Mouse (Mus musculus) forebrain, embryonic 14.5 days (tissue): ENCODE data around the gene Ccdc58. TPM values are rescaled to one million over a fixed set of nuclear protein-coding genes. Genes with fewer than 3 reads are reported as not detected.

Experiments used
- ATAC-seq: fragments of 200-750 bp; cut with Nextera tagmentation; 2 replicates; pipeline ENCODE4 v1.8.0; 2017; ENCODE audit warnings: mild to moderate bottlenecking, moderate library complexity
- DNase-seq: peaks from one replicate; pipeline ENCODE4 v3.0.0-alpha.2; 2015; ENCODE audit warnings: low spot score
- H3K27ac ChIP-seq: fragments of 300-500 bp; sonication (generic); 2 replicates; pipeline ENCODE4 v1.5.1; 2014; ENCODE audit warnings: low read depth, mild to moderate bottlenecking, control low read depth, low read length, moderate library complexity
- H3K27me3 ChIP-seq: fragments of 300-500 bp; sonication (generic); replicated peaks from 2 replicates; pipeline ENCODE4 v1.6.1; 2014; ENCODE audit warnings: low read length, control low read depth, mixed read lengths; ENCODE audit not compliant: control insufficient read depth, insufficient read depth
- H3K36me3 ChIP-seq: fragments of 300-500 bp; sonication (generic); 2 replicates; pipeline ENCODE4 v1.6.1; 2014; ENCODE audit warnings: low read length, control low read depth; ENCODE audit not compliant: control insufficient read depth, insufficient read depth
- H3K4me1 ChIP-seq: fragments of 300-500 bp; sonication (generic); 2 replicates; pipeline ENCODE4 v1.6.1; 2014; ENCODE audit warnings: antibody characterized with exemption, low read length, control low read depth; ENCODE audit not compliant: control insufficient read depth, insufficient read depth
- H3K4me2 ChIP-seq: fragments of 300-500 bp; sonication (generic); 2 replicates; pipeline ENCODE4 v1.6.1; 2014; ENCODE audit warnings: mild to moderate bottlenecking, control low read depth, low read length
- H3K4me3 ChIP-seq: fragments of 300-500 bp; sonication (generic); 2 replicates; pipeline ENCODE4 v1.5.1; 2014; ENCODE audit warnings: low read depth, low read length, control low read depth
- H3K9ac ChIP-seq: fragments of 300-500 bp; sonication (generic); 2 replicates; pipeline ENCODE4 v1.6.1; 2014; ENCODE audit warnings: mild to moderate bottlenecking, low read length, control low read depth, moderate library complexity
- H3K9me3 ChIP-seq: fragments of 300-500 bp; sonication (generic); replicated peaks from 2 replicates; pipeline ENCODE4 v1.6.1; 2016; ENCODE audit warnings: low read length, control low read depth, mixed read lengths; ENCODE audit not compliant: control insufficient read depth
- WGBS: fragments of 180-500 bp; shearing (Covaris S2); extraction: QIAGEN DNeasy Blood & Tissue Kit; methylation state at CpG from one replicate; pipeline ENCODE4 v1.1.7; 2014; 5-methylcytosine and 5-hydroxymethylcytosine counted together
- polyA plus RNA-seq: library from polyadenylated mRNA; unstranded; fragments of >200 nt; fragmentation: Nextera tagmentation; extraction: Ambion mirVana; gene quantifications from 2 replicates; pipeline ENCODE4 v1.2.1, GENCODE M21; 2014

The Ccdc58 gene
- polyA plus RNA-seq, 1 experiment from 2014 or later = 39.0 TPM

- Histone ChIP-seq H3K27me3 (no peaks in the 10 kb centered on the region), H3K4me2 (peak overlapping the region; percentile 85), H3K4me3 (peak overlapping the region; percentile 67), H3K36me3 (peaks cover 3% of the 10 kb centered on the region; the same call in 1 of the 2 replicates), H3K9ac (peak overlapping the region; percentile 93), H3K27ac (no peak overlapping the region), H3K4me1 (peaks cover 19% of the 10 kb centered on the region), H3K9me3 (no peaks in the 10 kb centered on the region)
- no peak for ATAC-seq
- 32% methylated on average over 9 of the region's 9 CpGs for WGBS
- DNase-seq = peak; percentile 6
Observed at GRCm38 (mm10) chr16:36069819-36070575, 1.5 kb upstream of the Ccdc58 start.

GRCm38 (mm10) chr16:36071071-36071449, 425 bp upstream of the Ccdc58 start:
- Histone ChIP-seq H3K9ac (peak overlapping the region; percentile 93), H3K4me2 (peak overlapping the region; percentile 85), H3K36me3 (peaks cover 3% of the 10 kb centered on the region; the same call in 1 of the 2 replicates), H3K4me3 (peak overlapping the region; percentile 67), H3K9me3 (no peaks in the 10 kb centered on the region), H3K27ac (peak overlapping the region; percentile 99), H3K4me1 (peaks cover 19% of the 10 kb centered on the region), H3K27me3 (no peaks in the 10 kb centered on the region)
- no peak for DNase-seq
- WGBS = 0% methylated on average over 15 of the region's 16 CpGs
- ATAC-seq = no peak

GRCm38 (mm10) chr16:36072410-36073011, 1.0 kb downstream of the Ccdc58 start:
- Histone ChIP-seq H3K4me2 (peak overlapping the region; percentile 85), H3K4me1 (peaks cover 19% of the 10 kb centered on the region), H3K36me3 (no peaks in the 10 kb centered on the region), H3K4me3 (peak overlapping the region; percentile 67), H3K27me3 (no peaks in the 10 kb centered on the region), H3K9ac (peak overlapping the region; percentile 93), H3K9me3 (no peaks in the 10 kb centered on the region), H3K27ac (0 out of 2 replicates have a peak overlapping the region, but pooled peaks have one; percentile 99)
- DNase-seq = no peak
- WGBS = 30% methylated on average over 8 of the region's 8 CpGs
- ATAC-seq = no peak

DNA sequence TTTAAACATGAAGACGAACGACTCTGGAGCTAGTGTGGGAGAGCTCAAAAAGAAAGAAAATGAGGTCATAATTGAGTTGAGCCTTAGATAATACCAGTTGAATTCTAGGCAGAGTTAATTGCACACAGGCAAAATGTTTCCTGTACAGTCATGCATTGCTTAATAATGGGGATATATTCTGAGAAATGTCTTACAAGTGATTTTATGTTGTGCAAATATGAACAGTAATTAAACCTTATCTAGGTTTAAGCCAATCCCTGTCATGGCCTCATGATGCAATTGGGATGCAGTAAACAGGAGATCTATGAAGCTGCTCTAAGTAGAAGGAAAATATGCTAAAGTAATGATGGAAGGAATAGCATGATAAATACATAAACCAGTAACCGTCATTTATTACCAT, 3.3 kb downstream of the Ccdc58 start:
- ATAC-seq (no peak), DNase-seq (no peak)
- Histone ChIP-seq H3K27ac (no peak overlapping the region), H3K9ac (no peak overlapping the region), H3K27me3 (no peaks in the 10 kb centered on the region), H3K4me3 (no peak overlapping the region), H3K36me3 (no peaks in the 10 kb centered on the region), H3K4me2 (no peak overlapping the region), H3K9me3 (no peaks in the 10 kb centered on the region), H3K4me1 (peaks cover 10% of the 10 kb centered on the region)
- WGBS = 78% methylated on average over 3 of the region's 3 CpGs

DNA sequence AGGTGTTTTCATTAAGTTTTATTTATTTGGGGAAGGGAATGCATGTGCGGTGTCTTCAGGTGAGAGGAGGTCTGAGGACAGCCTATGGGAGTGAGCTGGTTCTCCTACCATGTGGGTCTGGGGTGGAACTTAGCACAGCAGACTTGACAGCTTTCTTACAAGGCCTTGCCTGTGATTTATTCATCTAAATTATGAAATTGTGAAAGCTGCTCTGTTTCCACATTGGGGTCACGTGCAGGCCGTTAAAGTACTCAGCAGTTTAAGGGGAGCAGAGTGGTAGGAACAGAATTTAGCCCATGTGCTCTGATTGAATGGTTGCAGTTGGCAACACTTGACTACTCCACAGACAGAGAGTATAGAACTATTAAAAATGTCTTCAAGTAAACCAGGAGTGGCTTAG, 8.4 kb downstream of the Ccdc58 start:
- DNase-seq (no peak), ATAC-seq (no peak)
- no peaks in the 10 kb centered on the region for H3K27me3 ChIP-seq
- 96% methylated on average over 3 of the region's 3 CpGs for WGBS
- 0 out of 2 replicates have a peak, but pooled peaks cover 4% of the 10 kb centered on the region for H3K36me3 ChIP-seq
- H3K4me2 ChIP-seq = no peak overlapping the region
- no peaks in the 10 kb centered on the region for H3K4me1 ChIP-seq
- no peak overlapping the region for H3K4me3 ChIP-seq
- H3K9ac ChIP-seq = no peak overlapping the region
- H3K27ac ChIP-seq = no peak overlapping the region
- no peaks in the 10 kb centered on the region for H3K9me3 ChIP-seq

DNA sequence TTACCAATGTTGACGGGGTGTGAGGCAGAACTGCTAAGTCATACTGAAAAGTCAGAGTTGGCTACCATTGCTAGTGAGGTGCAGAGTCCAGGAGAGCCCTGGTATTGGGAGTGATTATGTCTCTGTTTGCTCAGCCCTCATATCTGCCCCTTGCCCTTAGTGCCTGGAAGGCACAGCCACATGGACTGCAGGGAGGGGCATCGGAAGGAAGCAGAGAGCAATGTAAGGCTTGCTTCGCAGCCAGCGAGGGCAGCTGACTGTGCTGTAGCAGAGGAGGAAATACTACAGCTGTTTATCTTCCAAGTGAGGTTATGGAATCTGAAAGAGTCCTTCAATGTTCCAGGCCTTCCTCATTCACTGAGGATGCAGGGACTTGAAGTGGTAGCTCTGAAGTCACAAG, 16.4 kb downstream of the Ccdc58 start:
- Histone ChIP-seq H3K9me3 (no peaks in the 10 kb centered on the region), H3K9ac (no peak overlapping the region), H3K4me3 (no peak overlapping the region), H3K27ac (no peak overlapping the region), H3K4me1 (no peaks in the 10 kb centered on the region), H3K27me3 (no peaks in the 10 kb centered on the region), H3K36me3 (peaks cover 44% of the 10 kb centered on the region), H3K4me2 (no peak overlapping the region)
- no peak for ATAC-seq
- 93% methylated on average over 4 of the region's 4 CpGs for WGBS
- DNase-seq = no peak

DNA sequence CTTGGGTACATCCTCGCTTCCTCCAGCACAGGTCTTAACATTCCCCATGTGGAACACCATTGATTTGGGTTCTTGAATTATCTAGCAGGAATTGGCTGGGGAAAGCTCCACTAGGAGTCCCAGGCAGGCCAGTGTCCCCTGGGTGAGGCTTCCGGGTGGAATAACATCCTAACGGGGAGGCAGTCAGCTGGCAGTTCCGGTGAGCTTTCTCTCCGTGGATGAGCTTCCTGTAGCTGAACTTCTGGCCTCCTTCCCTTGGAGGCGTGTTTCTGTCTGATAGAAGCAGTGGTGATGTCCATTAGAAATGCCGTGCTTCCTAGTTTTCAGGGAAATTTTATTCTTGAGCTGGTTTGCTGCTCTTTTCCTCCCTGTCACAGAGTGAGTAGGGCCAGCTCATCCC, 17.6 kb downstream of the Ccdc58 start:
- Histone ChIP-seq H3K36me3 (peaks cover 41% of the 10 kb centered on the region), H3K27ac (no peak overlapping the region), H3K4me2 (no peak overlapping the region), H3K9me3 (no peaks in the 10 kb centered on the region), H3K4me3 (no peak overlapping the region), H3K9ac (no peak overlapping the region), H3K27me3 (no peaks in the 10 kb centered on the region), H3K4me1 (no peaks in the 10 kb centered on the region)
- 89% methylated on average over 7 of the region's 7 CpGs for WGBS
- ATAC-seq = no peak
- DNase-seq = no peak

- WGBS = 50% methylated on average over 8 of the region's 8 CpGs
- H3K36me3 ChIP-seq = peaks cover 41% of the 10 kb centered on the region
- no peaks in the 10 kb centered on the region for H3K4me1 ChIP-seq
- no peak overlapping the region for H3K27ac ChIP-seq
- H3K4me2 ChIP-seq = no peak overlapping the region
- H3K4me3 ChIP-seq = no peak overlapping the region
- ATAC-seq (no peak), DNase-seq (peak; percentile 9)
- H3K27me3 ChIP-seq = no peaks in the 10 kb centered on the region
- H3K9ac ChIP-seq = no peak overlapping the region
- no peaks in the 10 kb centered on the region for H3K9me3 ChIP-seq
Observed at GRCm38 (mm10) chr16:36089850-36090616, 18.5 kb downstream of the Ccdc58 start.
